Mouse (Mus musculus): ENCODE measurements around the gene Olfr282.

Olfr282 gene

DNA sequence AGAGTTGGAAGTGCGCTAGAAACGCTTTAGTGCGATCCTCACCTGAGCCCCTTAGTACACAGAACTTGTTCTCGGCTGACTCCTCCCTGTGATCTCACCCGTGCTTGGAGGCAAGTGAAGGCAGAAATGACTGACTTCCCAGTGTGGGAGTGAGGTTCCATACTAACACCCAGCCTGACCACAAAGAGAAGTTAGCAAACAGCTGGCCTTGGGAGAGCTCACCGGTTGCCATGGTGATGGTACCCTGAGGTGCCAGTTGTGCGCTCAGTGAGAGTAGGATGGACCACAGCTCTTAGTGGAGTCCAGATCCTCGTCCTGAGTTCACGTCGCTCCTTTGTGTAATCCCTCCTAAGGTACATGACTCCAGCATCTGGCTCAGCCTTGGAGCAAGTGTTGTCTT, 43.9 kb downstream of the Olfr282 start:
- no peak for DNase-seq (ENCODE audit: low spot score)

DNA sequence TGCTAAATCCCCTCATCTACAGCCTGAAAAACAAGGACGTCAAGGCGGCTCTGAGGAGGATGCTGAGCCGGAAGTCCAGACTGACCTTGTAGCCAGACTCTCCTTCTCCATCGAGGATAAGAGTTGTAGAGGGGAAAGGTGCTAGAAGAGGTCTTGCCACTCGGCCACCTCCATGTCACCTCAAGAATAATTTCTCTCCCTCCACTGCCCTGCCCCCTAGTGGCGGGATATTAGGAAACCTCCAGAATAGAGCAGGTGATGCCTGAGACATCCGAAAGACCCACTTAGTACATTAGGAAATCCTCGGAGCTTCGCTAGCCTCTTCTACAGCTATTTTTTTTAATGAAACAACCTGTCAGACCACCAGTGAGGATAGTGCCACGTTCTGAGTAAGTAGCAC, 44.4 kb downstream of the Olfr282 start:
- DNase-seq (ENCODE audit: low spot score): no peak

DNA sequence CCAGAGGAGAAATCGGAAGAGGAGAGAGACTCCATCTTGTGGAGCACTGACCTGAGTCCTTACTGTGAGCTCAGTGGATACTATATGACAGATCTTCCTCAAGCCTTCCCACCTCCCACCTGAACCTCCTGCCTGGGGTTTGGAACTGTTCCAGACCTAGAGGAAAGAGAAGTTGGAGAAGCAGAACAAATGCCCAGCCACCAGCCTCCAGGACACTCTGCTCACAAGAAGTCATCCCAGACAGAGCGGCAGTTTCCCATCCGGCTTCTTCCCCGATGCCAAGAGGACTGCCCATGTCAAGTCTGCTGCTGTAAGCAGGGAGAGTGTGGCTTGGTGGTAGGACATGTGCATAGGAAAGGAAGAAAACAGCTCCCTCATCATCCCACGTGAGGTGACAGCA, 45.3 kb downstream of the Olfr282 start:
- no peak for DNase-seq (ENCODE audit: low spot score)

GRCm38 (mm10) chr15:98479568-98480102, 48.6 kb downstream of the Olfr282 start:
- no peak for DNase-seq (ENCODE audit: low spot score)

- DNase-seq (ENCODE audit: low spot score): no peak
Measured at GRCm38 (mm10) chr15:98482701-98483100, 51.7 kb downstream of the Olfr282 start, which contains the start of gene Lalba. Gene Lalba (minus strand): TSS chr15:98482721.

DNA sequence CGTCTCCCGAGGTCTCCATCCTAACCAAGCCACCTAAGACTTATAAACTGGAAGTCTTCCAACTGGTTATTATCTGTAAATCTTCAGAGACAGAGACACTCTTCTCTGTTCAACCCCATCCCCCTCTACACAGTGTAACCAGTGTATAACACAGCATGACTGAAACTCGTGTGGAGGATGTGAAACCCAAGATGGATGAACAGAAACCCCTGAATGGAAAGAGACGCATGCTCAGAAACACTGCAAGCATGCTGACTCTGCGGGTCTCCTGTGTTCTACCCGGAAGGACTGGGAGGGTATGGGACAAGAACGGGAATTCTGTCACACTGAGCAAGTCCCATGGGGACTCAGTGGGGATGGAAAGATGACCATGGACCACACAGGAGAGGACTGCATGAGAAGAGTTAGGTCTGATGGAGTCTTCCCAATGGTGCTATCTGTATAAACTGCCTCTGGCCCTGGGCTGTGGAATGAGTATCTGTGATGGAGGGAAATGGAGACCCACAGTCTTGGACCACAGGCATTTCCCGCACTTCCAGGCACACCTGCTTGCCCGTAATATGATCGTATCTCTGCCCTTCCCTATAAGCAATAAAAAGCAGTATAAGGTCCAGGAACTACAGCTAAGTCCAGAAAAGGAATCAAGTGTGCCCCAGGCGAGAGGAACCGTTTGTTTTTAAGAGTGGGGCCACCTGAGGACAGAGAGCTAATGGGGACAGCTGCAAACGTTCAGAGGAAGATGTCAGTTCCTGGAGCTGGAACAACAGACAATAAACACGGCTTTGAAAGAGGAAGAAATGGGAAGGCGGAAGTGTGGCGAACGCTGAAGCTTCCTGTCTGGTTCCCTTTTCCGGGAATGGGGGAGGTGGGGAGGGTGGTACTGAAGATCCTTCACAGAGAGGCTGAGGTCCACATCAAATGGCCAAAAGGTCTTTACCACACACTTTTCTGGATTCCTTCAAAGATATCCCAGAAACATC, 53.2 kb downstream of the Olfr282 start:
- no peak for DNase-seq (ENCODE audit: low spot score)

- DNase-seq (ENCODE audit: low spot score): no peak
Measured at GRCm38 (mm10) chr15:98486433-98487021, 55.5 kb downstream of the Olfr282 start.
